Mouse (Mus musculus): ENCODE measurements around the gene Kcnj9. TPM values are rescaled to one million over a fixed set of nuclear protein-coding genes. Genes with fewer than 3 reads are reported as not detected.

Gene Kcnj9
- total RNA-seq, 2 experiments from 2014 or later, result not detected

DNA sequence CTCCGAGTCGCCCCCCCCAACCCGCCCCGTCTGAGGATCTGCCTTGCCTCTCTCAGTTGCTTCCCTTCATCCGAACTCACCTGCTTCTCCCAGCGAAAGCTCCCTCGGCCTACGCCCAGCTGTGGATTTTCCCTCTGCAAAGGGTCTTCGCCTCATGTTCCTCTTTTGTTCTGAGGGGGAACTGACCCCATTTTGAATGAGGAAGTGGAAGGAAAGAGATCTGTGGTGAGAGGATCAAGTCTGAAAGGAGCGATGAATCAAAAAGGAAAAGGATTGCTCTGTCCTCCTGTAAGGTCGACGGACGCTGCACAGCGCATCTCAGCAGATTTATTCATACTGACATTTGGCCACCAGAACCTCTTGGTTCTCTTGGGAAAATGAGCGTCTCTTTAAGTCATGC, 6.7 kb upstream of the Kcnj9 start:
- peak; percentile 68 for ATAC-seq (ENCODE audit: poor library complexity, severe bottlenecking)

DNA sequence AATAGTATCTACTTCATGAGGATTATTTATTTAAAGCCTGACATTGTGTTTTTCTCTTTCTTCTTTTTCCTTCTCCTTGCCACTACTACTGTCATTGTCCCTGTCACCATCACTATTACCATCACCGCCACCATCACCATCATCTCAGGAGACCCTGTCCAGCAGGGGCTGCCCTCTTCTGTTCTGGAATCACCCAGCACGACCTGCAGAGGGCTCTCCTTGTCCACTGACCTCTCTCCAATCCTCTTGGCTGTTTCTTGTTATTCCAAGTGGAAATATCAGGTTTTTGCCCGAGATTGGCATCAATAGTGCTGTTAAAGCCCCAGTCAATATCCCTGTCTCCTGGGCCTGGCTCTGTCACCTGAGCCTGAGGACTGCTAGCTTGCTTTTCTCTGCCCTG, 4.4 kb upstream of the Kcnj9 start:
- no peak for ATAC-seq (ENCODE audit: poor library complexity, severe bottlenecking)

DNA sequence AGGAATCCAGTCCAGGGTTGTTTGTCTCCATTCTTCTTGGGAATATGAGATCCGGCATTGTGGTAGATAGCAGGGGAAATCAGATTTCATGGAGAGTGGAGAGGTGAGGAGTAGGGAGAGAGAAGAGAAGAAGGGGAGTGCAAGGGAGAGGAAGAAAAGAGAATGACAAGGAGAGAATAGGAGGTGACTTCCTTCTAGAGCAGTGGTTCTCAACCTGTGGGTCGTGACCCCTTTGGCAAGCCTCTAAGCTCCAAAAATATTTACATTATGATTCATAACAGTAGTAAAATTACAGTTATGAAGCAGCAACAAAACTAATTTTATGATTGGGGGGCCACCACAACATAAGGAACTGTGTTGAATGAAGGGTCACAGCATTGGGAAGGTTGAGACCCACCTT, 3.8 kb upstream of the Kcnj9 start:
- no peak for ATAC-seq (ENCODE audit: poor library complexity, severe bottlenecking)

DNA sequence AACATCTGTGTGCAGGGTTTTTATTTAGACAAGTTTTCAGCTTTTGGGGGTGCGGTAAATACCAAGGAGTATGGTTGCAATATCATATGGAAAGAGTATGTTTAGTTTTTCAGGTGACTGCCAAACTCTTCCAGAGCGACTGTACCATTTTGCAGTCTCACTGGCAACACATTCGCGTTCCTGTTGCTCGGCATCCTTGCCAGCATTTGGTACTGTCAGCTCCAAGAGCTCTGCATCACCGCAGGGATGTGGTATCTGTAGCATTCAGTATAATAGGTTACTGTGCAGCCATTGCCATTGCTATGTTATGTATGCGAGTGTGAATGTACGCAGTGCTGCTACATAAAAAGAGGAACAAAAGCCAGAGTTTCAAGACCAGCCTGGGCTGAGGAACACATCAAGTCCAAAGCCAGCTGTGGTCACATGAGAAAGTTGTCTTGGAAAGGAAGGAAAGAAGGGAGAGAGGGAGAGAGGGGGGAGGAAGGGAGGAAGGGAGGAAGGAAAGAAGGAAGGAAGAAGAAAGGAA, 2.4 kb upstream of the Kcnj9 start:
- peak; percentile 69 for ATAC-seq (ENCODE audit: poor library complexity, severe bottlenecking)

DNA sequence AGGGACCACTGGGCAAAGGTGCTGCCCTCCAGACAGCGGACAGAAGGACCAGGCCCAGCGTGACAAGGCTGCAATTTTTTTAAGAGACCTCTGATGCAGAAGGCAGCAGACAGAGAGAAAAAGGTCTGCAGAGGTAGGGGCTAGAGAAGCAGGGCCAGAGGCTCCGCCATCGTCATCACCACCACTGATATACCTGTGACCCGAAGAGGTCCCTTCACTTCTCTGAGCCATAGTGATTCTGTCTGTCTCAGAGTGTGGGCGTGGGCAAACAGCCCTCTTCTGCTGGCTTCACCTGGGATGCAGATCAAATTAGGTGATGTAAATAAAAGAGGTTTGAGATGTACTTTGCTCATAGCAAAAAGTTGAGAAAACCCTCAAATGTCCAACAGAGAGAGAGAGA, 498 bp upstream of the Kcnj9 start:
- no peak for ATAC-seq (ENCODE audit: poor library complexity, severe bottlenecking)

DNA sequence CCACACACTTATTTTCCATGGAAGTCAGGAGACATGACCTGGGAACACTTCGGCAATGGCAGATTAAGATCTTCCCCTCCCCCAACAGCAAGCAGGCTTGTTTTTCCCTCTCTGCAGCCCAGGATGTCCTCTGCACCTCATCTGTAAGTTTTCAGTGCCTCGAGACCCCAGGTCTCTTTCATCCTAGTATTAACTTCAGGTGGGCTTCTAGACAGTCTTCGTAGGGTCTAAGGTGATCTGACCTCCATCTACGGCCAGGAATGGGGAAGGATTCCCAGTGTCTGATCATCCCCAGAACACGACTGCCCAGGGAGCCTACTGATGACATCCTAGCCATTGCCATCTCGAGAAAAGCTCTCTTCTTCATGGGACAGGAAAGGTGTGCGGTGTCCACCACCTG, 657 bp downstream of the Kcnj9 start:
- no peak for ATAC-seq (ENCODE audit: poor library complexity, severe bottlenecking)

DNA sequence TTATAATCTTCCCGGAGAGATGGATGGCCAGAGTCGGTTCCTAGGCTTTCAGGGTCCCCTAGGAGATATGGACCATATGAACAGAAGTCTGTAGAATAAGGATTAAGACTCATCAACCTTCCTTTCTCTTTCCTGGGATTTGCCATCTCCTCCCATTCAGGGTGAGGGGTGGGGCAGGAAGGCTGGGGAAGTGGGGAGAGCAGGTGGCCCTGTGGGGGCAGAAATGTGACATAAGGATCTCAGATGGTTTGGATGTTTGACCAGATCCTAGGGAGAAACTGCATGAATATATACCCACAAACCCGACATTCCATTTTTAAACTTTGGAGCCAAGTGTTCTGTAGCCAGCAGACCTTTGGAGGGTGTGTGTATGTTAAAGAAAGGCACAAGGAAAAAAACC, 1.1 kb downstream of the Kcnj9 start:
- no peak for ATAC-seq (ENCODE audit: poor library complexity, severe bottlenecking)

DNA sequence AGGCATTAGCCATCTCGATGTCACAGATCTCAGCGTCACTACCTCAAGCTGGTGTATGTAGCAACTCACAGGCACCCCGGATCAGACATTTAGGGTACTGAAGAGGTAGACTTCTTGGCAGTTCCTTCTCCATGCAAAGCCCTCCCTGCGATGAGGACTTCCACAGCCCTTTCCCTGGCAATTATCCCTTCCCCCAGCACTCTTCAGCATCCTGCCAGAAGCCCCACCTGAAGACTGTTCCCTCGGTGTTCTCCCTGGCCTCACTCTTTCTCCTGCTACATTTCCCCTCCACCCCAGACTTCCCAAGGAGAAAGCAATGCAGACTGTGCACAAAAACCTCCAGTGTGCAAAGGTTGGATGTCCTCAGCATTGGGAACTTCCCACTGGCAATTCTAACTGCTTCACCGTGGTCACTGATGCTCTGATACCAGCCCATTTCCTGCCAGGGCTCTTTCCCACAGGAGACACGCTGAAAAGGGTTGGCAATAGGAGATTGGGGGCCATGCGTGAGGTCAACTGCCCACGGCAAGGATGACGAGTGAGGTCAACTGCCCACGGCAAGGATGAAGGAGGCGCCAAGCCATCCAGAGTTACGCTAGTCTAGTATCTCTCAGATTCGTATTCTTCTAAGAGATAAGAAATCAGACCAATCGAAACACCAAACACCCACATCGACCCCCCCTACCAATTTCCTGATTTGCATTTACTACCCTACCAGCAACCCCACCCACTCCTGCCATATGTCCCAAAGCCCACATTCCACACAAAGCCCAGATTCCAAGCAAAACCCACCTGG, 1.7 kb downstream of the Kcnj9 start:
- no peak for ATAC-seq (ENCODE audit: poor library complexity, severe bottlenecking)

DNA sequence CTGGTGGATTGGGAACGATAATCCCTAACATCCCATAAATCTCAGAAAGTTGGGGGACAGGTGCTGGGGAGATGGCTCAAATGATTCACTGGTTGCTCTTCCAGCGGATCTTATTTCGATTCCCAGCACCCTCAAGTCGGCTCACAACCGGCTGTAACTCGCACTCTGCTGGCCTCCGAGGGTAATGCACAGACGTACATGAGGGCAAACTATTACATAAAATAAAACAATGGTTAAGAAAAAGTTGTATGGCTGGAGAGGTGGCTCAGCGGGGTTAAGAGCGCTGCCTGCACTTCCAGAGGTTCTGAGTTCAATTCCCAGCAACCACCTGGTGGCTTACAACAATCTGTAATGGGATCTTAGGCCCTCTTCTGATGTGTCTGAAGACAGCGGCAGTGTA, 2.4 kb downstream of the Kcnj9 start:
- no peak for ATAC-seq (ENCODE audit: poor library complexity, severe bottlenecking)

DNA sequence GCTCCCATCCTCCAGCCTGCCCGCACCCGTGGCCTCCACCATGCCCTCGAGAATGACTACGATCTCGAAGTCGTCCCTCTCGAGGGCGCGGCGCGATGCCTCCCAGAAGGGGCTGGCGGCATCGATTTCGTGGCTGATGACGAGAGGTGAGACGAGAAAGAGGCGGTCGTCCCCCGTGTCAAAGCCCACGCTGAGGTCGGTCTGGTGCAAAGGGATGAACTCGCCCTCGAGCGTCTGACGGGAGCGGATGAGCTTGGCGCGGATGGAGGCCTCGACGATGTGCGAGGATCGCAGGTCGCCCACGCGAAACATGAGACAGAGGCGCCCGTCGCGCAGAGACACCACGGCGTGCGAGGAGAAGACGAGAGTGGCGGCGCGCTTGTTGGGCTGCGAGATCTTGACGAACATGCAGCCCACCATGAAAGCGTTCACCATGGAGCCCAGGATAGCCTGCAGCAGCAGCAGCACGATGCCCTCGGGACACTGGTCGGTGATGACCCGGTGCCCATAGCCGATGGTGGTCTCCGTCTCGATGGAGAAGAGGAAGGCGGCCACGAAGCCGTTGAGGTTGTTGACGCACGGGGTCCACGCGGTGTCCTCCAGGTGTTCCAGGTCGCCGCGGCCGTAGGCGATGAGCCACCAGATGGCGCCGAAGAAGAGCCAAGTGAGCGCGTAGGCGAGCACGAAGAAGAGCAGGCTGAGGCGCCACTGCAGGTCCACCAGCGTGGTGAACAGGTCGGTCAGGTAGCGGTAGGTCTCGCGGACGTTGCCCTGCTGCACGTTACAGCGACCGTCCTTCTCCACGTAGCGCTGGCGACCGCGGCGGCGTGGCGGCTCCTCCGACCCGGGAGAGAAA, 3.2 kb downstream of the Kcnj9 start:
- peak; percentile 88 for ATAC-seq (ENCODE audit: poor library complexity, severe bottlenecking)

DNA sequence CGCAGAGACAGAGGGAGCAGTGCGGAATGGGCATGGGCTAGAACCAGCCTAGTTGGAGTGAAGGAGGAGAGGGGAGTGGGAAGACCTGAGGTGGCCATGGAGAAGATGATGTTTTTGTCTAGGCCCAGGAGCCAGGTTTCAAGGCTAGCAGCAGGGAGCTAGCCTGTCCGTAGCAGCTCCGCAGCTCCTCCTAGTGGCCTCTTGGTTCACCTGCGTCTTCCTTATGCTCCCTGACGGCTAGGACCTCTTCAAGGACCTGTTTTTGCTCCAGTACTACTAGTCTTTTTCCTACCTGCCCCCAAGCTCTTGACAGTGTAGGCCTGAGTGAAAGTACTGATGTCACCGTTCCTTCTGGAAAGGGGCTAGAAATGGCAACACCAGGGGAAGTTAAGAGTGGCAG, 4.4 kb downstream of the Kcnj9 start:
- peak; percentile 85 for ATAC-seq (ENCODE audit: poor library complexity, severe bottlenecking)

DNA sequence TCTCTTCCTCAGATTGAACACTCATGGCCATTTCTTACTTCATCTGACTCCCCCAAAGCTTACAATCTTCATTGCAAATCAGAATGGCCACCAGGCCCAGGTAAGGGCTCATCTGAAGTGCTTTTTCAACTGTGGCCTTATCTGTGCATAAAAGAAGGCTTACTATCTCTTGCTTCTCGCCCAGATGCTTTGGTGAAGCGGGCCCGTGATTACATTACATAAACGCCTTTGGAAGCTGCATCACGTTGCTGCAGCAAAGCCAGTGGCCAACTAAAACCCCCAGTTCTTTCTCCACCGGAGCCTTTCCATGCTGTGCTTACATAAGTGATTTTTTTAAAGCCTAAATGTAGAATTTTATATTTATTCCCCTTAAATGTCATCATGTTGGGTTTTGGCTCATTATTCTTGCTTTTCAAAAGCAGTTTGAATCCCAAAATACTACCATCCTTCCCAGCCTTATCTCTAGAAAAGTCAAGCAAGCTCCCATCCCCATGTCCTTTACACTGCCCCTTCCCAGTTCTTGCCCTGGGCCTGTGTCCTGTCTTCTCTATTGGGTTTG, 5.2 kb downstream of the Kcnj9 start:
- no peak for ATAC-seq (ENCODE audit: poor library complexity, severe bottlenecking)

DNA sequence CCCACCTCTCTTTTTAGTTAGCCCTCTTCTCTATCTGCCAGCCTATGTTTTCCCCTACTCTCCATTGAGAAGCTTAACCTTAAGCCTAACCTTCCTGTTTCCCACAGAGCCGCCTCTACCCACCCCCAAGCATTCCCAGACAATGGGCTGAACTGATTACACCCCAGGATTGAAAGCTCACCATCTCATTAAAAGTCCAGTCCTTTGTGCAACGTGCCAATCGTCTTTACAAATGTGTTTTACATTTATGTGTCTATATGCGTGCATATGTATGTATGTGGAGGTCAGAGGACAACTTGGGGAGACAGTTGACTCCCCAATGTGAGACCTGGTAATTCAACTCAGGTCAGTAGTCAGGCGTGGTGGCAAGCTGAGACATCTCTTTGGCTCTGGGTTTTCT, 5.8 kb downstream of the Kcnj9 start:
- no peak for ATAC-seq (ENCODE audit: poor library complexity, severe bottlenecking)

DNA sequence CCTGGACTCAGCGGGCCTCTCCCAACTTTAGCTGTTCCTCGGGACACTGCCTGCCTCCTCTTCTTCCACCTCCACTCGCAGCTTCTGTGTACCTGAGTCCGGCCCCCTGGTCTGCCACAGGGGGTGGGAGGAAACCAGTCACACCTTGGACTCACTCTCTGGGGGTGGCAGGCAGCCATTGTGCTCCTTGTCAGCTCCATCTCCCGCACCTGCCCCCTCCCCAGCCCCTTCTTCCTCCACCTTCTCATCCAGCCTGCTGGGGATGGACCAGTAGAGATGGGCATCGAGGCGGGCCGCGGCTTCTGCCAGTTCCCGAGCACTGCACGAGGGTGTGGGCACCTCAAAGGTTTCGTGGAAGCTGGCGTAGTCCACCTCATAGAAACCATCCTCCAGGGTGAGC, 6.4 kb downstream of the Kcnj9 start:
- ATAC-seq (ENCODE audit: poor library complexity, severe bottlenecking), result no peak

DNA sequence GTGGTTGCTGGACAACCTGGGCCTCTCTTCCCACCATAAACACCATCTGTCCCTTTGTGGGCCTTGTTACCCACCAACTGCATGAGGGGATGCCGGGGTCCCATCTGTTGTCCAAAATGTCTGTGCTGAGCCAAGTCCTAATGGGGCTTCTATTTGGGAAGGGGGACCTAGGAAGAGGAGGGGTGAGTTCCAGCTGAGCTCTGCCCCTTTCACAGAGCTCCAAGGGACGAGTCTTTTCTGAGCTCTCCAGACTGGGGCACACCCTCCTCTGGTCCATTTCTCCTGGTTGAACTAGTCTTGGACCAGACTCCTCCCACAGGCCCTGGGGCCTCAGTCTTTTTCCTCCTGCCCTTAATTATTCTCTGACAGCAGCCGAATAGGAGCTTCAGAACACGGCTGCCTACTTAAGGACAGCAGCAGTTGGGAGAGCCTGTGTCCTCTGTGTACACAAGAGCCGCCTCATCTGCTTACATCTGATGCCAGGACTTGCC, 9.2 kb downstream of the Kcnj9 start:
- ATAC-seq (ENCODE audit: poor library complexity, severe bottlenecking), result no peak

DNA sequence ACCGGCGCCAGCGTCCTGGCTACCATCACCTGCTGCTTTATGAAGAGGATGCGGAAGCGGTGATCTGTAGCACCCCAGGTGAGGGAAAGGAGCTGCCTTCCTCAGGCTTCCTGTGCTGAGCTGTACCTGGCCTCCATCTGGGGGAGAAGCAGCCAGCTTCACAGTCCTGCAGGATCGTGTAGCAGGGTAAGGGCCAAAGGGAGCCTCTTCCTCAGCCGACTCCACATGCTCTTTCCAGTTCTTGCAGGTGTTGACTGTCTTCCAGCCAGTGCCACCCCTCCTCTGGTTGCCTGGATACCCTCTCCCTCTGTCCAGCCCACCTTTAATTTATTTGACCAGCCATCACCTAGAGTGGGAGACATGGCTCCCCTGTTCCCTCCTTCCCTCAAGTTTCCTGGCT, 9.8 kb downstream of the Kcnj9 start:
- ATAC-seq (ENCODE audit: poor library complexity, severe bottlenecking), result no peak

DNA sequence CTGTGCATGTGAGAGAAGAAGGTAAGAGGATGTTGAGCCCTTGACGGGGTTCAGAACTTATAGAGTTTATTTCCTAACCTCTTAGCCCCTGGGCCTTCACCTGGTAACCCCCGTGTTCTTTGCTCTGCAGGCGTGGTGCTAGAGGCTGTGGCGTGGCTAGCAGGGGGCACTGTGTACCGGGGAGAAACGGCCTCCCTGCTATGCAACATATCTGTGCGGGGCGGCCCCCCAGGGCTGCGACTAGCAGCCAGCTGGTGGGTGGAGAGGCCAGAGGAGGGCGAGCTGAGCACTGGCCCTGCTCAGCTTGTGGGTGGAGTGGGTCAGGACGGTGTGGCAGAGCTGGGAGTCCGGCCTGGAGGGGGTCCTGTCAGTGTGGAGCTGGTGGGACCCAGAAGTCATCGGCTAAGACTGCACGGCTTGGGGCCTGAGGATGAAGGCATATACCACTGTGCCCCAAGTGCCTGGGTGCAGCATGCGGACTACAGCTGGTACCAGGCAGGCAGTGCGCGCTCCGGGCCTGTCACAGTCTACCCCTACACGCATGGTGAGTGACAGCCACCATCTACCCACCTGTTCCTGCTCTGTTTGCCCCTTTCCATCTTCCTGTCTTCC, 10.6 kb downstream of the Kcnj9 start:
- no peak for ATAC-seq (ENCODE audit: poor library complexity, severe bottlenecking)

DNA sequence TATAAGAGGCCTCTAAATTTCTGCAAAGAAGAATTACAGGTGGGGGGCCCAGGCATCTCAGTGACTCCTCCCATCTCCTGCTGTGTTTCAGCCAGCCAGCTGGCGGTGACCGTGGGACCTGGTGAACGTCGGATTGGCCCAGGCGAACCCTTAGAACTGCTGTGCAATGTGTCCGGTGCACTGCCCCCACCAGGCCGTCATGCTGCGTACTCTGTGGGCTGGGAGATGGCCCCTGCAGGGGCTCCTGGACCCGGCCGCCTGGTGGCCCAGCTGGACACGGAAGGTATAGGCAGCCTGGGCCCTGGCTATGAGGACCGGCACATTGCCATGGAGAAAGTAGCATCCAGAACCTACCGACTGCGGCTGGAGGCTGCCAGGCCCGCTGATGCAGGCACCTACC, 11.2 kb downstream of the Kcnj9 start:
- ATAC-seq (ENCODE audit: poor library complexity, severe bottlenecking), result no peak

DNA sequence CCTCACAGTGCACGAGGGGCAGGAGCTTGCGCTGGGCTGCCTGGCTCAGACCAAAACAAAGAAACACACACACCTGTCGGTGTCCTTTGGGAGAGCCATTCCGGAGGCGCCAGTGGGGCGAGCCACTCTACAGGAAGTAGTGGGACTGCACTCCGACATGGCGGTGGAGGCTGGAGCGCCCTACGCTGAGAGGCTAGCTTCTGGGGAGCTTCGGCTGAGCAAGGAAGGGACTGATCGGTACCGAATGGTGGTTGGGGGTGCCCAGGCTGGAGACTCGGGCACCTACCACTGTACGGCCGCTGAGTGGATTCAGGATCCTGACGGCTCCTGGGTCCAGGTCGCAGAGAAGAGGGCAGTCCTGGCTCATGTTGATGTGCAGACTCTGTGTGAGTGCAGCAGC, 11.7 kb downstream of the Kcnj9 start:
- ATAC-seq (ENCODE audit: poor library complexity, severe bottlenecking), result no peak

DNA sequence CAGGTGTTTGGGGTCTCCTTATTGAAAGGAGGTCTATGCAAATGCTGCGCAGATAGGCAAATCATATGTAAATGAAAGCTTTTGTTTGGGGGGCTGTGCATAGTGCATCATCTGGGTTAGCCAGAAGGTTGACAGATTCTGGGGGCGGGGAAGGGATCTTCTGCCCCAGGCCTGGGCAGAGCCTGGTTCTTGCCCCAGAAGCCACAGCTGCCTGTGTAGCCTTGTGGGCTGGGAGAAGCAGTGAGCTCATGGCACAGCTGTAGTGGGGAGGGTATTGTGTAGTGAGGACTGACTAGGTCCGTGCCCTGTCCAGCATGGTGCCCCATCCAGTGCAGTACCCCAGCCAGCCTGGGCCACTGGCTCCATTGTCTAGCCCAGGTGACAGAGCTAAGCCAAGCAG, 14.2 kb downstream of the Kcnj9 start:
- ATAC-seq (ENCODE audit: poor library complexity, severe bottlenecking), result no peak

Measured in megakaryocyte, adult 5-6 weeks (primary cell).